Mouse (Mus musculus): ENCODE data around the gene Tpm4. TPM values are rescaled to one million over a fixed set of nuclear protein-coding genes. Genes with fewer than 3 reads are reported as not detected.
"Not testable (repeated sequence)": the region's sequence is repeated elsewhere in the genome, so short reads cannot be mapped to it uniquely, and the experiment has no call there.

The Tpm4 gene
- polyA plus RNA-seq, 1 experiment from 2014 or later = 927 TPM

DNA sequence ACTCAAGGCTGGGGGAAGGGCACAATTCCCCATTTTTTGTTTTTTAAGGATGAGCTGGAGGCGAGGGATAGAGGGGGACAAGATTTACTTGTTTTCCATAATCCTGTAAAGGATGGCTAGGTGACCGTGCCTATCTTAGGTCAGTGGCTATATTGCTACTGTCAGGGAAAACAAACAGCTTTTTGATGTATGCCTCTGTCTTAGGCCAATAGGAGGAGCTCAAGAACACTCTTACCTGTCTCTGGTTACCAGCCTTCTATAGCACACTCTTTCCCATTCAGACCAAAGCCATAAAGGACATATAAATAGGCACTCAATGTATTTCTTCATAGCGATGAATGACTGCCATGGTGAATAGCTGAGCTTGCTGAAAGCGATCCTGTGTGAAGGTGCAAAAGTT is 16.2 kb upstream of the Tpm4 start:
- no peaks in the 10 kb centered on the region for H3K27me3 ChIP-seq (ENCODE audit: control insufficient read depth, insufficient read depth, low read depth, low read length)
- H3K4me1 ChIP-seq (replicated peaks; ENCODE audit: control insufficient read depth, insufficient read depth, low read length) = no peaks in the 10 kb centered on the region
- no peak overlapping the region for H3K4me3 ChIP-seq (ENCODE audit: low read length)
- 35% methylated on average over 4 of the region's 4 CpGs for WGBS
- no peaks in the 10 kb centered on the region for H3K36me3 ChIP-seq (ENCODE audit: control insufficient read depth, insufficient read depth, low read length)
- no peak overlapping the region for H3K9ac ChIP-seq (ENCODE audit: low read length)
- no peaks in the 10 kb centered on the region for H3K9me3 ChIP-seq (ENCODE audit: control insufficient read depth, low read length)
- no peak for ATAC-seq (ENCODE audit: low read depth)
- H3K4me2 ChIP-seq (ENCODE audit: low read depth, low read length) = no peak overlapping the region
- H3K27ac ChIP-seq (ENCODE audit: low read length) = no peak overlapping the region

GRCm38 (mm10) chr8:72121486-72121885 is 13.3 kb upstream of the Tpm4 start:
- not testable (repeated sequence) for H3K36me3 ChIP-seq (ENCODE audit: control insufficient read depth, insufficient read depth, low read length); H3K9me3 ChIP-seq (ENCODE audit: control insufficient read depth, low read length); H3K4me1 ChIP-seq (replicated peaks; ENCODE audit: control insufficient read depth, insufficient read depth, low read length); H3K4me2 ChIP-seq (ENCODE audit: low read depth, low read length); H3K27me3 ChIP-seq (ENCODE audit: control insufficient read depth, insufficient read depth, low read depth, low read length); H3K27ac ChIP-seq (ENCODE audit: low read length); H3K4me3 ChIP-seq (ENCODE audit: low read length); H3K9ac ChIP-seq (ENCODE audit: low read length)
- ATAC-seq (ENCODE audit: low read depth) = 0 out of 2 replicates have a peak, but pooled peaks have one; percentile 34
- 52% methylated on average over 3 of the region's 3 CpGs for WGBS

DNA sequence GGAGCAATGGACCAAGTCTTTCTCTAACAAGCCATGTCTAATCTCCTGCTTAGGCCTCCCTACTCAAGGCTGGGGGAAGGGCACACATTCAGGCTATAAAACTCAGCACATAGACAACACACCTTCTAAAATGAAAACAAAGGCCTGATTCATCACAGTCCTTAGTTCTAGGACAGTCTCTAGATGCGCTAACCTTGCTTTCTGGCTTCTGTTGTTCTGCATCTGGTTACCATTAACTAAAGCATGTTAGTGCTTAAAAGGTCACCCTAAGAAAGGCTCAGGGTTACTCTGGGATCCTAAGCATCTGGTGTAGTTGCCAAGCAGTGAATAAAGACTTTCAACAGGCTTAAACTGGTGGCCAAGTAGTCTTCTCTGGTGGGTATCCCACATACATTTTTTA is 12.8 kb upstream of the Tpm4 start:
- Histone ChIP-seq H3K9ac (ENCODE audit: low read length) (no peak overlapping the region), H3K4me3 (ENCODE audit: low read length) (no peak overlapping the region), H3K36me3 (ENCODE audit: control insufficient read depth, insufficient read depth, low read length) (no peaks in the 10 kb centered on the region), H3K27ac (ENCODE audit: low read length) (no peak overlapping the region), H3K4me2 (ENCODE audit: low read depth, low read length) (no peak overlapping the region), H3K4me1 (replicated peaks; ENCODE audit: control insufficient read depth, insufficient read depth, low read length) (no peaks in the 10 kb centered on the region), H3K27me3 (ENCODE audit: control insufficient read depth, insufficient read depth, low read depth, low read length) (no peaks in the 10 kb centered on the region), H3K9me3 (ENCODE audit: control insufficient read depth, low read length) (no peaks in the 10 kb centered on the region)
- ATAC-seq (ENCODE audit: low read depth) = no peak
- 90% methylated on average over 1 of the region's 1 CpGs for WGBS

GRCm38 (mm10) chr8:72127834-72128233 is 6.9 kb upstream of the Tpm4 start:
- no peak overlapping the region for H3K27ac ChIP-seq (ENCODE audit: low read length)
- no peaks in the 10 kb centered on the region for H3K36me3 ChIP-seq (ENCODE audit: control insufficient read depth, insufficient read depth, low read length)
- H3K4me3 ChIP-seq (ENCODE audit: low read length) = no peak overlapping the region
- H3K9me3 ChIP-seq (ENCODE audit: control insufficient read depth, low read length) = no peaks in the 10 kb centered on the region
- H3K4me2 ChIP-seq (ENCODE audit: low read depth, low read length) = no peak overlapping the region
- WGBS = 58% methylated on average over 1 of the region's 1 CpGs
- H3K4me1 ChIP-seq (replicated peaks; ENCODE audit: control insufficient read depth, insufficient read depth, low read length) = peaks cover 4% of the 10 kb centered on the region
- ATAC-seq (ENCODE audit: low read depth) = no peak
- no peak overlapping the region for H3K9ac ChIP-seq (ENCODE audit: low read length)
- no peaks in the 10 kb centered on the region for H3K27me3 ChIP-seq (ENCODE audit: control insufficient read depth, insufficient read depth, low read depth, low read length)

GRCm38 (mm10) chr8:72131251-72131650 is 3.5 kb upstream of the Tpm4 start:
- no peak for ATAC-seq (ENCODE audit: low read depth)
- no peaks in the 10 kb centered on the region for H3K9me3 ChIP-seq (ENCODE audit: control insufficient read depth, low read length)
- H3K4me1 ChIP-seq (replicated peaks; ENCODE audit: control insufficient read depth, insufficient read depth, low read length) = peaks cover 19% of the 10 kb centered on the region
- no peaks in the 10 kb centered on the region for H3K36me3 ChIP-seq (ENCODE audit: control insufficient read depth, insufficient read depth, low read length)
- WGBS = 78% methylated on average over 2 of the region's 2 CpGs
- no peaks in the 10 kb centered on the region for H3K27me3 ChIP-seq (ENCODE audit: control insufficient read depth, insufficient read depth, low read depth, low read length)
- H3K27ac ChIP-seq (ENCODE audit: low read length) = peak overlapping the region; percentile 69
- no peak overlapping the region for H3K4me2 ChIP-seq (ENCODE audit: low read depth, low read length)
- no peak overlapping the region for H3K9ac ChIP-seq (ENCODE audit: low read length)
- H3K4me3 ChIP-seq (ENCODE audit: low read length) = no peak overlapping the region

- Histone ChIP-seq H3K27me3 (ENCODE audit: control insufficient read depth, insufficient read depth, low read depth, low read length) (no peaks in the 10 kb centered on the region), H3K9ac (ENCODE audit: low read length) (no peak overlapping the region), H3K4me2 (ENCODE audit: low read depth, low read length) (no peak overlapping the region), H3K27ac (ENCODE audit: low read length) (peak overlapping the region; percentile 68), H3K4me3 (ENCODE audit: low read length) (no peak overlapping the region), H3K36me3 (ENCODE audit: control insufficient read depth, insufficient read depth, low read length) (no peaks in the 10 kb centered on the region), H3K9me3 (ENCODE audit: control insufficient read depth, low read length) (no peaks in the 10 kb centered on the region), H3K4me1 (replicated peaks; ENCODE audit: control insufficient read depth, insufficient read depth, low read length) (peaks cover 20% of the 10 kb centered on the region)
- 62% methylated on average over 2 of the region's 2 CpGs for WGBS
- no peak for ATAC-seq (ENCODE audit: low read depth)
Measured at GRCm38 (mm10) chr8:72131901-72132300, 2.9 kb upstream of the Tpm4 start.

DNA sequence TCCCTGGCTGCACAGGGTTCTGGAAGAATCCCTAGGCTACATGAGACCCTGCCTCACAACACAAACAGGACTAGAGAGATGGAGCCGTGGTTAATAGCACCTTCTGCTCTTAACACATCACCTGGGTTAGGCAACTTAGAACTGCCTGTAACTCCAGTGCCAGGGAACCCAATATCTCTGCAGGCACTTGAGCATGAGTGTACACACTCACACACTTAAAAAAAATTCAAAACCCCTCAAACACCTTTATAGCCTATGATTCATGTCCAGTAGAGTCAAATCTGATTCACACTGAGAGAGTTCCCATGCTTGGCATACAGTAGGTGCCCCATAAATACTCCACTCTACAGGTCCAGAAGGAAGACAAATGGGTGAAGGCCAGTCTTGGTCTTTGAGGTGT is 2.4 kb upstream of the Tpm4 start:
- 65% methylated on average over 1 of the region's 1 CpGs for WGBS
- no peak for ATAC-seq (ENCODE audit: low read depth)
- Histone ChIP-seq H3K9me3 (ENCODE audit: control insufficient read depth, low read length) (no peaks in the 10 kb centered on the region), H3K4me2 (ENCODE audit: low read depth, low read length) (no peak overlapping the region), H3K27me3 (ENCODE audit: control insufficient read depth, insufficient read depth, low read depth, low read length) (no peaks in the 10 kb centered on the region), H3K27ac (ENCODE audit: low read length) (no peak overlapping the region), H3K4me1 (replicated peaks; ENCODE audit: control insufficient read depth, insufficient read depth, low read length) (peaks cover 25% of the 10 kb centered on the region), H3K9ac (ENCODE audit: low read length) (no peak overlapping the region), H3K4me3 (ENCODE audit: low read length) (no peak overlapping the region), H3K36me3 (ENCODE audit: control insufficient read depth, insufficient read depth, low read length) (no peaks in the 10 kb centered on the region)

- ATAC-seq (ENCODE audit: low read depth) = no peak
- peaks cover 30% of the 10 kb centered on the region for H3K4me1 ChIP-seq (replicated peaks; ENCODE audit: control insufficient read depth, insufficient read depth, low read length)
- H3K9me3 ChIP-seq (ENCODE audit: control insufficient read depth, low read length) = no peaks in the 10 kb centered on the region
- WGBS = 43% methylated on average over 1 of the region's 1 CpGs
- H3K9ac ChIP-seq (ENCODE audit: low read length) = no peak overlapping the region
- no peak overlapping the region for H3K4me2 ChIP-seq (ENCODE audit: low read depth, low read length)
- peak overlapping the region; percentile 58 for H3K27ac ChIP-seq (ENCODE audit: low read length)
- H3K27me3 ChIP-seq (ENCODE audit: control insufficient read depth, insufficient read depth, low read depth, low read length) = no peaks in the 10 kb centered on the region
- H3K36me3 ChIP-seq (ENCODE audit: control insufficient read depth, insufficient read depth, low read length) = no peaks in the 10 kb centered on the region
- no peak overlapping the region for H3K4me3 ChIP-seq (ENCODE audit: low read length)
Measured at GRCm38 (mm10) chr8:72132891-72133290, 1.9 kb upstream of the Tpm4 start.

- Histone ChIP-seq H3K4me3 (ENCODE audit: low read length) (no peak overlapping the region), H3K27me3 (ENCODE audit: control insufficient read depth, insufficient read depth, low read depth, low read length) (no peaks in the 10 kb centered on the region), H3K4me2 (ENCODE audit: low read depth, low read length) (no peak overlapping the region), H3K9ac (ENCODE audit: low read length) (no peak overlapping the region), H3K9me3 (ENCODE audit: control insufficient read depth, low read length) (no peaks in the 10 kb centered on the region), H3K27ac (ENCODE audit: low read length) (peak overlapping the region; percentile 58), H3K36me3 (ENCODE audit: control insufficient read depth, insufficient read depth, low read length) (peaks cover 3% of the 10 kb centered on the region), H3K4me1 (replicated peaks; ENCODE audit: control insufficient read depth, insufficient read depth, low read length) (peaks cover 33% of the 10 kb centered on the region)
- no peak for ATAC-seq (ENCODE audit: low read depth)
- 27% methylated on average over 1 of the region's 1 CpGs for WGBS
Measured at GRCm38 (mm10) chr8:72133507-72133906, 1.3 kb upstream of the Tpm4 start.

All from lung, embryonic 16.5 days (tissue).